Mouse (Mus musculus) megakaryocyte, embryonic 14.5 days (primary cell): Measurements from ENCODE around the gene Exoc3l4. TPM values are rescaled to one million over a fixed set of nuclear protein-coding genes. Genes with fewer than 3 reads are reported as not detected.
A peak's percentile ranks its signal among the peaks of the same experiment; 100 is the strongest.

Experiments used
- H3K27me3 ChIP-seq: replicated peaks from 2 replicates; pipeline ENCODE3; 2012; ENCODE audit warnings: inconsistent platforms
- H3K36me3 ChIP-seq: replicated peaks from 2 replicates; pipeline ENCODE3; 2012; ENCODE audit warnings: low read length, inconsistent platforms, mixed read lengths
- H3K4me1 ChIP-seq: 2 replicates; pipeline ENCODE4 v1.6.1; 2012; ENCODE audit warnings: inconsistent platforms
- H3K4me3 ChIP-seq: replicated peaks from 2 replicates; pipeline ENCODE3; 2012; ENCODE audit warnings: moderate library complexity, mild to moderate bottlenecking, inconsistent platforms
- H3K9me3 ChIP-seq: 2 replicates; pipeline ENCODE4 v1.6.1; 2012; ENCODE audit warnings: inconsistent platforms
- FLI1 ChIP-seq: IDR thresholded peaks from 2 replicates; pipeline ENCODE4 v1.6.1; 2012; ENCODE audit warnings: low read length, inconsistent platforms, mixed read lengths
- GATA1 ChIP-seq: IDR thresholded peaks from 3 replicates; pipeline ENCODE4 v1.6.1; 2012; ENCODE audit warnings: mixed read lengths, low read length, inconsistent platforms, borderline replicate concordance
- polyA plus RNA-seq: library from polyadenylated mRNA; stranded (reverse); fragments of >175 nt; gene quantifications from 2 replicates; pipeline ENCODE4 v1.2.3, GENCODE M21; 2012; ENCODE audit warnings: low replicate concordance; ENCODE audit not compliant: insufficient read depth

The Exoc3l4 gene
- polyA plus RNA-seq, 1 experiment: 61.4 TPM

DNA sequence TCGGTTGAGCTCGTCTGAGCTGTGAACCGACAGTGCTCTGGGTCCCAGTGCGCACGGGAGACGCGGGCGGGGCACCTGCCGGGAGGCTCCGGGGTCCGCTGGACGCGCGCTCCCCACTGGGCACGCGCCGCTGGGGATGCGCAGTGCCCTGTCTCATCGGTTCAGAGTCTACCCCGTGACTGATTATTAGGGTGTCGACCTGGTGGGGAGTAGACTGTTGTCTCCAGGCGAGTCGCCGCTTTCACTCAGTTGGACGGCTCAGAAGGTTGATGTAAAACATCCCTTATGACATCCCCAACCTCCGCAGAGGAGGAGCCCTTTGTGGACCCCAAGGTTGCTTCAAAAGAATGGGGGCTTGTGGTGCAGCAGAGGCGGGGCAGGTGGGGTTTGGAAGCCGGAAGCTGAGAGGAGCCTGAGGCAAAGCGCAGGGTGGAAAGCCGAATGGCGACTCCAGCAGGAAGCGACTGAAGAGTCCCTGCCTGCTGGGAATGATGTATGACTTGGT, 38.8 kb upstream of the Exoc3l4 start:
- Histone ChIP-seq H3K27me3 (peaks cover 83% of the 10 kb centered on the region), H3K9me3 (no peaks in the 10 kb centered on the region)
- TF ChIP-seq GATA1 (no peak), FLI1 (no peak)

DNA sequence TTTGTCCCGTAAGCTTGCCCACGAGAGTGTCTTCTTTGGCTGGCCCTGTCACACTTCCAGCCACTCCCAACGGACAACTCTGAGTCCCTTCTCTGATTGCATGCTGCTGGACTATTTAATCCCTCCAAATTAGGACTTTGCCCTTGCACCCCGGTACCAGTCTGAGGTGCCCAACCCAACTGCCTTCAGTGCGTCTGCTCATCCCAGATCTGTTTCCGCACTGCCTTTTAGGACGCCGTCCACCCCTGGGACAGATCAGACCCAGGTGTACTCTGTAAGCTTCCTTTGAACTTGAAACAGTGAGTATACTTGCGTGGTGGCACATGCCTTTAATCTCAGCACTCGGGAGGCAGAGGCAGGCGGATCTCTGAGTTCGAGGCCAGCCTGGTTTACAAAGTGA, 38.0 kb upstream of the Exoc3l4 start:
- Histone ChIP-seq H3K4me3 (no peak overlapping the region), H3K4me1 (peaks cover 58% of the 10 kb centered on the region), H3K27me3 (peaks cover 86% of the 10 kb centered on the region)

More for the DNA sequence above, 38.8 kb upstream of the Exoc3l4 start:
- Histone ChIP-seq H3K4me1 (peaks cover 54% of the 10 kb centered on the region), H3K4me3 (peak overlapping the region; percentile 97), H3K36me3 (no peaks in the 10 kb centered on the region)

DNA sequence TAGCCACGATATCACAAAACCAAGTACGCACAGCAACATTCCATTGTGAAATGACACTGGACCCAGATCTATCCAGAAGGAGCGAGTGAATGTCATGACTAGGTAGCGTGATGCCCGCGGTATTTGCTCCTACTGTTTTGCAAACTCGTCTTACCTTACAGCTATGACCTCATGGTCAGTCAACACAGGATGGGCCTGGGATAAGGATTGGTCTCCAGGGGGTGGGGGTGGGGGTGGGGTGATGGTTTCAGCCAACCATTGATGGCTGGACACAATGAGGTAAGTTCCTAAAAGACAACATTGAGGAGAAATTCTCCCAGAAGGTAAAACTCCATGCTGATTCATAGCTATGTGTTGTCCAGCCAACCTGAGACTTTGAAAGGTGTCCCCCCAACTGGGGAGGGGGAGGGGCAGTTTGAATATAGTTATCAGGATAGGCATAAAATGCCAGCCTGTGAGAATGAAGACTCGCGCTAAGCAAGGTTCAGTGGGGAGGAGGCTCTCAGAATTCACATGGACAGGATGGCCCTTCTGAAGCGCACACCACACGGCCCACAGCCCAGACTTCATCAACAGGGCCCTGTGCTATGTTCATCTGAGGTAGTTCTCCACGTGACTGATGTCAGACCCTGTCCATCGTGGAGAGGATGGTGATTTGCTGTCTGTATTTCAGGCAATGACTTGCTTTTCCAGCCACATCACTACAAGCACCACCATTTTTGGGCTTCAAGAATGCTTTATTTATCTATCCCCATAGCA, 30.8 kb upstream of the Exoc3l4 start:
- Histone ChIP-seq H3K27me3 (peaks cover 55% of the 10 kb centered on the region), H3K4me1 (peaks cover 35% of the 10 kb centered on the region), H3K36me3 (no peaks in the 10 kb centered on the region), H3K4me3 (peak overlapping the region; percentile 46), H3K9me3 (peaks cover 6% of the 10 kb centered on the region)
- TF ChIP-seq FLI1 (no peak), GATA1 (no peak)

More for the DNA sequence above, 38.0 kb upstream of the Exoc3l4 start:
- no peaks in the 10 kb centered on the region for H3K9me3 ChIP-seq
- TF ChIP-seq GATA1: no peak
- TF ChIP-seq FLI1: no peak
- no peaks in the 10 kb centered on the region for H3K36me3 ChIP-seq

DNA sequence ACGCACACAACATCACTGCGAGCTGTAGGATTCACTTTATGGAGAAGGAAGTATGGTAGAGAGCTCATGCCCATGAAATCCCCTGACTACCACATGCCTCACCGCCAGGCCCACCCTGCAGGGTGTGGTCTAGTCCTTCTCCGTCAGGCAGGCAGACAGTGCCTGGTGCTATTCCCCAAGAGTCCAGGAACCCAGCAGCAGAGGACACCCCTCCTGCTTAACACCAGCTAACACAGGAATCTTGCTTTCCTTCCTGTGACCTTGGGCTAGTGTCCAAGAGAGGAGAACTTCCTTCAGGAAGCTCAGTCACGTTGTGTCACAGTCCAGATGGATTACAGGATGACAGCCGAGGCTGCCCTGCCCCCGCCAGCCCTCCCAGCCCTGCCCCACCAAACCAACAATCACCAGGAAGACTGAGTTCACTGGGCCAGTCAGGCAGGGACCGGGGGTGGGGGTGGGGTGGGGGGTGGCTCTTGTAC, 30.1 kb upstream of the Exoc3l4 start:
- TF ChIP-seq GATA1 (no peak), FLI1 (no peak)
- peaks cover 6% of the 10 kb centered on the region for H3K9me3 ChIP-seq
- H3K27me3 ChIP-seq: peaks cover 49% of the 10 kb centered on the region
- H3K4me3 ChIP-seq: peak overlapping the region; percentile 53
- peaks cover 29% of the 10 kb centered on the region for H3K4me1 ChIP-seq
- no peaks in the 10 kb centered on the region for H3K36me3 ChIP-seq

DNA sequence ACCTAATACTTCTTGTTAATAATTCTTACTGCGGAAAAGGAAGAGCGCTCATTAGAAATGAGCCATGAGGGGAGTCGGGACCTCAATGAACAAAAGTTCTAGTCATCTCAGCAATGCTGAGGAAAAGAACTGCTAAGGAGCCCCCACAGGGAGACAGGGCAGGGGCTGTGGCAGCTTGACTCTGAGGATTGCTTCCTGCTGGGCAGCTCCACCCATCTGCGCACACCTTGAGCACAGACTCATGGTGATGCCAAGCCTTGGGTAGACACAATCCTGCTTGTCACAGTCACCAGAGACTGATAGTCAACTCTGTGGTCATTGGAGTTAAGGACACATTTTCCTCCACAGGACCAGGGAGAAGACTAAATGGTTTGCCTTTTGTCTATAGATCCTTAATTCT, 29.7 kb upstream of the Exoc3l4 start:
- Histone ChIP-seq H3K4me1 (peaks cover 25% of the 10 kb centered on the region), H3K36me3 (no peaks in the 10 kb centered on the region), H3K9me3 (peaks cover 6% of the 10 kb centered on the region), H3K4me3 (no peak overlapping the region), H3K27me3 (peaks cover 45% of the 10 kb centered on the region)
- TF ChIP-seq FLI1 (no peak), GATA1 (no peak)

DNA sequence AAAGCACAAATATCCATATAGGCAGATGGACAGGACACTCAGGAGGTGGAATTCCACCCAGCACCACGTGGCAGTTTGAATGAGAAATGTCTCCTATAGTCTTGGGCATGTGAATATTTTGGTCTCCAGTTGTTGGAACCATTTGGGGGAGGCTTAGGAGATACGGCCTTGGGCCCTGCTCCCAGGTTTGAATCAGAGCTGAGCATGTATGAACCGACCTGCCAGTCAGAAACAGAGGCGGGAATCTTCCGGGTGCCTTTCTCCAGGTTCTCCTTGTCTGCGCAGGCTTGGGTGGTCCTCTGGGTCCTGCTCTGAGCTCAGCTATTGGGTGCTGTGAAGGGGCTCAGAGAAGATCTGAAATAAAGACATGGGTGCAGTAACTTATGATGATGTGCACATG, 22.8 kb upstream of the Exoc3l4 start:
- peaks cover 12% of the 10 kb centered on the region for H3K9me3 ChIP-seq
- peaks cover 12% of the 10 kb centered on the region for H3K4me1 ChIP-seq
- TF ChIP-seq GATA1: no peak
- no peak for TF ChIP-seq FLI1

DNA sequence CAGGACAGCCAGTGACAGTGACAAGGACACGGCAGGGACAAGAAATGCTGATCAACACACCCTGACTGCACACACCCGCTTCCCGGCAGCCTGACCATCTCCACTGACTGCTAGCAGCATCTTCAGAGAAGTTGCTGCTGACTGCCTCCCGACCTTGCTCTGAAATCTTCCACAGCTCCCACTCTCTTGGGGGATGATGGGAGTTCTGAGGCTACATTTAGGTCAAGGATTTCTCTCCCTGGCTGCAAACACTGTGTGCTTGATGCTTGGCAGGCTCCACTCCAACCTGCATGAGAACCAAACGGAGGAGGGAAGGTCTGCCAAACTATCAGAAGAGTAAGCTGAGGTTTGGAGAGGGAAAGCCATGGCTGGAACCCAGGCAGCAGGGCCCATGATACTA, 19.8 kb upstream of the Exoc3l4 start:
- TF ChIP-seq FLI1 (no peak), GATA1 (no peak)
- Histone ChIP-seq H3K9me3 (peaks cover 12% of the 10 kb centered on the region), H3K27me3 (peaks cover 72% of the 10 kb centered on the region), H3K4me3 (no peak overlapping the region), H3K36me3 (no peaks in the 10 kb centered on the region), H3K4me1 (peaks cover 32% of the 10 kb centered on the region)

More for the DNA sequence above, 22.8 kb upstream of the Exoc3l4 start:
- Histone ChIP-seq H3K36me3 (no peaks in the 10 kb centered on the region), H3K27me3 (peaks cover 54% of the 10 kb centered on the region), H3K4me3 (no peak overlapping the region)

DNA sequence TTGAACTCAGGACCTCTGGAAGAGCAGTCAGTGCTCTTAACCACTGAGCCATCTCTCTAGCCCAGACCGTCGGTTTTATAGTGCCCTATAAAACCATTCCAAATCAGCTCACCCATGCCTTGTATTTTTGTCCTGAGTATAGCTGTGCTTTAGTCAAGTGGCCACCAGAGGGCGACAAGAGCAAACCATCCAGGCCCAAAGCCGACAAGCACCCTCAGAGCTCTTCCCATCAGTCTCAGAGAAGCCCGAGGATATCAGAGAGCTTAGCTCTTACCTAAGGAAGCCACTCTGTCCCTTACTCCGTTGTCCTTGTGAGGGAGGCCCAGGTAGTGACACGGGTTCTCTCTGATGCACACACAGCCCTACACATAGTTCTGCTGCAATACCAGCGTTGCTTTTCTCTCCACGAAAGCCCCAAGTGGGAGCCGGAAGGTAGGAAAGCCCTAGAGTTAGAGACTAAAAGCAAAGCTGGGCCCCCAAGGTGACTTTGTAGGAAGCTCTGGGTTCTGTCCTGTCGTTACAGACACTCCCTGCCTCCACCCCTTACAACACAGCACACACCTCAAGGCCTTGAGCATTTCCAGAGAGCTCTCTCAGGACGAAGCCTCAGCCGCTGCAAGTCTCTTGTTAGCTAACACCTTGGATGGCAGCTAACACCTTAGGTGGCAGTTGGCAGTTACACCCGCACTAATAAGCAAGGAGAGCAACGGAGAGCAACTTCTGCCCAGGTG, 15.2 kb upstream of the Exoc3l4 start:
- peaks cover 76% of the 10 kb centered on the region for H3K27me3 ChIP-seq
- TF ChIP-seq FLI1: no peak
- TF ChIP-seq GATA1: no peak
- H3K9me3 ChIP-seq: no peaks in the 10 kb centered on the region
- H3K4me3 ChIP-seq: peak overlapping the region; percentile 74
- peaks cover 40% of the 10 kb centered on the region for H3K4me1 ChIP-seq
- H3K36me3 ChIP-seq: no peaks in the 10 kb centered on the region

DNA sequence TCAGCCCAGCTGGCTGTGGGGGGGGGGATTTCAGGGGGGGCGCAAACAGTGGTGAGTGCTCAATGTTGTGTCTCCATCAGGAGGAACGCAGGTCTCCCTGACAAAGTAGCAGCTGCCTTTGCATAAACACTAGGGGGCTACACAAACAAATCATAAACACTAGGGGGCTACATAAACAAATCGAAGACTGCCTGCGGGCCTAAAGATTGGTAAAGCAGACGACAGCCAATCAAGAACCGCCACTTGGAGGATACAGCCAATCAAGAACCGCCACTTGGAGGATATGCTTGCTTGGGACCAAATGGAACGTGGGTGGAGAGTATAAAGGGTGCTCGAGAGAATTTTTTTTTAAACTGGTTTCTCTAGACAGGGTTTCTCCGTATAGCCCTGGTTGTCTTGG, 11.9 kb upstream of the Exoc3l4 start:
- Histone ChIP-seq H3K9me3 (no peaks in the 10 kb centered on the region), H3K4me1 (peaks cover 48% of the 10 kb centered on the region), H3K4me3 (no peak overlapping the region), H3K27me3 (peaks cover 78% of the 10 kb centered on the region), H3K36me3 (no peaks in the 10 kb centered on the region)
- TF ChIP-seq FLI1: no peak
- no peak for TF ChIP-seq GATA1

DNA sequence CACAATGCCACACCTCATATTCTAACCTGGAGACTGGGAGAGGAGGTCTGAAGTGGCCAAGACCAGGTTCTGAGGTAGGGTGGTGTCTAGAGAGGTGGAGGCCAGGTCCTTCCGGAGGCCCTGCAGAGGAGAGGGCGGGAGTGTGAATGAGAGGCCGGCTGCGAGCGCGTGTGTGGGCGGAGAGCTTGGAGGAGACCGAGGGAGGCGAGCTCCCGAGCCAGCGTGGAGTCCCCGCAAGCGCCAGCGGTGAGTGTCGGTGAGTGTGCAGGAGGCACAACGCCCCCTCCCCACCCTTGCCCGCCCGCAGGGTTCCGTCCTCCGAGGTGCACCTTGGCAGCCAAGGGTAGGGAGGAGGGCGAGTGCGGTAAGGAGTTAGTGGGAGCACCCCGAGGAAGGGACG, 10.2 kb upstream of the Exoc3l4 start, which contains the start of gene Lbhd2:
TSS of gene Lbhd2 (plus strand) at position 188 of the 400 bp plus-strand sequence.
- TF ChIP-seq GATA1 (no peak), FLI1 (no peak)
- Histone ChIP-seq H3K4me1 (peaks cover 43% of the 10 kb centered on the region), H3K4me3 (peak within 1 kb of the TSS; percentile 46), H3K27me3 (peaks cover 85% of the 10 kb centered on the region), H3K36me3 (no peaks in the 10 kb centered on the region), H3K9me3 (no peaks in the 10 kb centered on the region)
